In genomic region chr12:104924546-104924945, GRCm38 (mm10) we compare ENCODE assay signal across 10 mouse cellular contexts. TPM values are rescaled to one million over a fixed set of nuclear protein-coding genes. Genes with fewer than 3 reads are reported as not detected.
DNase-seq lines count a peak whose midpoint lies in the region; ATAC-seq lines count a peak whose summit lies in the region.
"Had no signal": no experiment of that assay in that cellular context is flagged by ENCODE, and none has a peak within 500 bp of the region (broad histone marks: within the 10 kb centered on the region; RNA-seq: fewer than 3 reads in every experiment).

No protein-coding gene starts in this region.

- no peak for ATAC-seq in intestine, embryonic 14.5 days (replicated peaks; ENCODE audit: low FRiP score, low TSS enrichment, low read depth)
- ATAC-seq in intestine, embryonic 16.5 days = no peak
- ATAC-seq in limb, embryonic 12.5 days (ENCODE audit: insufficient number of reproducible peaks, insufficient read depth, low FRiP score, low TSS enrichment, low read depth) = no peak; the same call in 1 of the 2 replicates
- ATAC-seq: Patski had no signal

- no peak for DNase-seq in intestine, embryonic 14.5 days (ENCODE audit: low spot score)
- peak; percentile 16 for DNase-seq in 3T3-L1 (ENCODE audit: low read depth, low spot score)
- DNase-seq in ZHBTc4 (ENCODE audit: low read depth, low spot score) = peak; percentile 48
- DNase-seq in urinary bladder, postnatal 36 days (ENCODE audit: low spot score in 2 of 2) = no peak
- DNase-seq in urinary bladder, postnatal 25 days (ENCODE audit: low spot score) = no peak
- DNase-seq: adrenal gland, adult 8-10 months; liver, embryonic 13.5 days had no signal

- no peaks in the 10 kb centered on the region for H3K36me3 ChIP-seq in intestine, embryonic 14.5 days (ENCODE audit: control insufficient read depth, insufficient read depth, low read length)
- H3K36me3 ChIP-seq in intestine, embryonic 16.5 days (ENCODE audit: control insufficient read depth, insufficient read depth, low read length) = no peaks in the 10 kb centered on the region
- no peaks in the 10 kb centered on the region for H3K36me3 ChIP-seq in limb, embryonic 12.5 days
- H3K36me3 ChIP-seq: liver, embryonic 13.5 days had no signal

- H3K27me3 ChIP-seq in intestine, embryonic 14.5 days (replicated peaks; ENCODE audit: control insufficient read depth, insufficient read depth, low read length) = no peaks in the 10 kb centered on the region
- no peaks in the 10 kb centered on the region for H3K27me3 ChIP-seq in intestine, embryonic 16.5 days (replicated peaks; ENCODE audit: control insufficient read depth, insufficient read depth, low read length)
- H3K27me3 ChIP-seq in limb, embryonic 12.5 days = 0 out of 2 replicates have a peak, but pooled peaks cover 5% of the 10 kb centered on the region
- H3K27me3 ChIP-seq: liver, embryonic 13.5 days; Patski had no signal

- no peak overlapping the region for H3K9ac ChIP-seq in intestine, embryonic 14.5 days (ENCODE audit: low read length)
- no peak overlapping the region for H3K9ac ChIP-seq in intestine, embryonic 16.5 days (ENCODE audit: low read depth, low read length)
- no peak overlapping the region for H3K9ac ChIP-seq in limb, embryonic 12.5 days (replicated peaks)
- H3K9ac ChIP-seq: liver, embryonic 13.5 days had no signal

- peaks cover 16% of the 10 kb centered on the region for H3K4me1 ChIP-seq in intestine, embryonic 14.5 days (replicated peaks; ENCODE audit: control insufficient read depth, insufficient read depth, low read length)
- peaks cover 3% of the 10 kb centered on the region; the same call in 1 of the 2 replicates for H3K4me1 ChIP-seq in intestine, embryonic 16.5 days (ENCODE audit: control insufficient read depth, insufficient read depth, low read length)
- peaks cover 31% of the 10 kb centered on the region for H3K4me1 ChIP-seq in limb, embryonic 12.5 days (replicated peaks)
- H3K4me1 ChIP-seq: liver, embryonic 13.5 days had no signal

- H3K27ac ChIP-seq in intestine, embryonic 14.5 days (ENCODE audit: low read depth) = peak overlapping the region; percentile 82
- no peak overlapping the region for H3K27ac ChIP-seq in intestine, embryonic 16.5 days (ENCODE audit: low read length)
- H3K27ac ChIP-seq in limb, embryonic 12.5 days = peak overlapping the region; percentile 90
- H3K27ac ChIP-seq: liver, embryonic 13.5 days had no signal

- no peak overlapping the region for H3K4me2 ChIP-seq in intestine, embryonic 14.5 days (ENCODE audit: low read length)
- no peak overlapping the region for H3K4me2 ChIP-seq in intestine, embryonic 16.5 days (ENCODE audit: low read depth, low read length)
- H3K4me2 ChIP-seq in limb, embryonic 12.5 days = no peak overlapping the region
- H3K4me2 ChIP-seq: liver, embryonic 13.5 days had no signal

- H3K9me3 ChIP-seq in intestine, embryonic 14.5 days (ENCODE audit: control insufficient read depth, low read length) = no peaks in the 10 kb centered on the region
- H3K9me3 ChIP-seq in intestine, embryonic 16.5 days (ENCODE audit: control insufficient read depth, low read length) = no peaks in the 10 kb centered on the region
- H3K9me3 ChIP-seq in limb, embryonic 12.5 days = no peaks in the 10 kb centered on the region
- H3K9me3 ChIP-seq: liver, embryonic 13.5 days had no signal

- no peak overlapping the region for H3K4me3 ChIP-seq in intestine, embryonic 14.5 days (ENCODE audit: low read depth, low read length)
- no peak overlapping the region for H3K4me3 ChIP-seq in intestine, embryonic 16.5 days (ENCODE audit: low read length)
- no peak overlapping the region for H3K4me3 ChIP-seq in limb, embryonic 12.5 days (replicated peaks)
- H3K4me3 ChIP-seq: liver, embryonic 13.5 days had no signal

- 91% methylated on average over 3 of the region's 3 CpGs for WGBS in intestine, embryonic 14.5 days
- WGBS in intestine, embryonic 16.5 days = 86% methylated on average over 3 of the region's 3 CpGs
- WGBS in limb, embryonic 12.5 days = 79% methylated on average over 3 of the region's 3 CpGs

RNA-seq across cellular contexts. Expression of gene Clmn, which starts 59.7 kb away (rescaled TPM):
- polyA plus RNA-seq in intestine, embryonic 14.5 days (2014; fragmentation: Nextera tagmentation; extraction: Ambion mirVana) = 3.4 and 4.0 TPM in 2 replicates
- polyA plus RNA-seq in intestine, embryonic 16.5 days (2015; fragmentation: Nextera tagmentation; extraction: Ambion mirVana) = 2.9 and 3.0 TPM in 2 replicates
- 4.8 and 5.2 TPM in 2 replicates for polyA plus RNA-seq in limb, embryonic 12.5 days (2016; fragmentation: Nextera tagmentation; extraction: Ambion mirVana)

Comparison
In these comparisons a context has a peak if more than half of its experiments do, and no peak if none do; other contexts are left out.
1. DNase-seq: peak in 3T3-L1 (single experiment) and ZHBTc4 (single experiment); none in intestine, embryonic 14.5 days (single experiment), urinary bladder, postnatal 36 days (0 of 2) and urinary bladder, postnatal 25 days (single experiment).